Mouse (Mus musculus): ENCODE results near the gene Ergic3.

The Ergic3 gene

GRCm38 (mm10) chr2:156007888-156008532 is at the start of gene Ergic3, which contains the start of gene 6430550D23Rik:
TSS of gene Ergic3 (plus strand) at chr2:156008045.
TSS of gene 6430550D23Rik (minus strand) at chr2:156007977.
- DNase-seq (ENCODE audit: low spot score in 2 of 2): peak; percentile 99

DNA sequence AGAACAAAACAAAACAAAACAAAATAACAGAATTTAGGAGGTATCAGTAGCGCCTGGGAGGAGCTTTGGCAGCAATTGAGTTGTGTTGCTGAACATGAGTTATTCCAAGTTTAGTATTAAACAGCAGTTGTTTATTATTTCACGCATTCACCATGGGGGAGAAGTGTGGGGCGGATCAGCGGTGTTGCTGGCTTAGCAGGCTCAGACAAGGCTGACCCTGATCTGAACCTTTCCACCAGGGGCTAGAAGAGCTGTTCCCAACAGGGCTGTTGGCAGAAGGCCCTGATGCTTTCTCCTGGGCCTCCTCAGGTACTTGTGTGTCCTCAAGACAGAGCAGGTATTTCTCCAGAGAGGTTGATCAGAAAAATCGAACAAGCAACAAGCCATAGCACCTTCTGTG is 47.9 kb upstream of the Ergic3 start:
- no peak for DNase-seq (ENCODE audit: low spot score in 2 of 2)

GRCm38 (mm10) chr2:155961862-155962261 is 46.0 kb upstream of the Ergic3 start:
- no peak for DNase-seq (ENCODE audit: low spot score in 2 of 2)

- DNase-seq (ENCODE audit: low spot score in 2 of 2): no peak
These were observed 44.9 kb upstream of the Ergic3 start for GRCm38 (mm10) chr2:155962991-155963390.

DNA sequence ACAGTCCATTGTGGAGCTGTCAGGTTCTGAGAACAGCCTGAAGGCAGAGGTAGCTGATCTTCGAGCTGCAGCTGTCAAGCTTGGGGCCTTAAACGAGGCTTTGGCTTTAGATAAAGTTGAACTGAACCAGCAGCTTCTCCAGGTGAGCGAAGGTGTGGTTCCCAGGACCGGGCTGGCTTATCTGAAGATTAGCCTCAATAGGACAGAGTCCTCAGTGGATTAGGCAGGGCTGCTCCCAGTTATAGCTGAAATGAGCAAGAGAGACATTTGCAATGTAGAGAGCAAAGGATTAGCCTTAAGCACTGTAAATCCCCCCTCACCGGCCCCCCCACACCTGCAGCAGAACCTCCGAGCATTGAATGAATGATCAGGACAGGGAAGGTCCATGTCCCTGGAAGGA is 34.5 kb upstream of the Ergic3 start:
- DNase-seq (ENCODE audit: low spot score in 2 of 2): no peak

DNA sequence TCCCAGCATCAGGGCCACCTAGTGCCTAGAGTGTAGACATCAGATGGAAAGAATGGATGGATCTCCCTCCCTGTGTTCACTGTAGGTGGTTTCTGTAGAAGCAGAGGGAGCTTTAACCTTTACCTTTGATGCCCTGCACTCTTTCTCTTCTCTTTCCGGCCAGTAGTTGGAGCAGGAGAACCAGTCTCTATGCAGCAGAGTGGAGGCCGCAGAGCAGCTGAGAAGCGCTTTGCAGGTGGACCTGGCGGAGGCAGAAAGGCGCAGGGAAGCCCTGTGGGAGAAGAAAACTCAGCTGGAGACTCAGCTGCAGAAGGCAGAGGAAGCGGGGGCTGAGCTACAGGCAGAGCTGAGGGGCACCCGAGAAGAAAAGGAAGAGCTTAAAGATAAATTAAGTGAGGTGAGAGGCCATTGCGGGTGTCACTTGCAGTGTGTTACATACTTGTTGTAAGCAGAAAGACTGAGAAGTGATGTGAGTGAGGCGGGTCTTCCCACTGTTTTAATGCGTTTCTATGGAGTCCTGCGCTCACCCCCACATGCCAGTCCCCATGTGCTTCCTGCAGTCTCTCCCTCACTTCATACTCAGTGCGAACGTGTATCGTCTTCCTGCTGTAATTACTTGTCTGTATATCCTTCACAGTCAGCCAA is 33.6 kb upstream of the Ergic3 start:
- DNase-seq (ENCODE audit: low spot score in 2 of 2): no peak

- DNase-seq (ENCODE audit: low spot score in 2 of 2): peak in 1 of 2 experiments; percentile 14
These were observed 28.4 kb upstream of the Ergic3 start for GRCm38 (mm10) chr2:155979328-155979991.

DNA sequence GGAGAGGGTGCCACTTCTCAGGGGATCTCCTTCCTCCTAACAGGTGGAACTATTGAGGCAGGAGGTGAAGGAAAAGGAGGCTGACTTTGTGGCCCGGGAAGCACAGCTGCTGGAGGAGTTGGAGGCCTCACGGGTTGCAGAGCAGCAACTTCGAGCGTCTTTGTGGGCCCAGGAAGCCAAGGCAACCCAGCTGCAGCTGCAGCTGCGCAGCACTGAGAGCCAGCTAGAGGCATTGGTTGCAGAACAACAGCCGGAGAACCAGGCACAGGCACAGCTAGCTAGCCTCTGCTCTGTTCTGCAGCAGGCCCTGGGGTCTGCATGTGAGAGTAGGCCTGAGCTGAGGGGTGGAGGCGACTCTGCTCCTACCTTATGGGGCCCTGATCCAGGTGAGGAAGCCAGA is 22.1 kb upstream of the Ergic3 start:
- DNase-seq (ENCODE audit: low spot score in 2 of 2): no peak

DNA sequence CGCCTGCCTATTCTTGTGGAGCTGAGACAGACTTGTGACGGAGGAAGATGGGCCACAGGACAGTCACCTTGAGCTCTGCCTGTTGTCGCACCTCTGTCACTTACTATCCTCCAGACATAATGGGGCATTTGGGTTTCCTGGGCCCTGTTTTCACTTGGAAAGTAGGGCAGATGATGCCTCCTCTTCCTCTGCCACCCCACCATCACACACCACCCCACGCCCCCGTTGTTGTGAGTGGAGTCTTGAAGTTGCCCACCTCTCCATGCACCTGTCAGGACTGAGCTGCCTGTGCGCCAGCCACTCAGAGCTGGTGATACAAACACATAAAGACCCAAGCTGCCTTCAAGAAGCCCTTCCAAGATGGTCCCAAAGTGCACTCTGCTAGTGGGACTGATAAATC is 20.7 kb upstream of the Ergic3 start:
- no peak for DNase-seq (ENCODE audit: low spot score in 2 of 2)

- no peak for DNase-seq (ENCODE audit: low spot score in 2 of 2)
These were observed 18.8 kb upstream of the Ergic3 start for GRCm38 (mm10) chr2:155989085-155989484.

GRCm38 (mm10) chr2:155991151-155991550 is 16.7 kb upstream of the Ergic3 start:
- no peak for DNase-seq (ENCODE audit: low spot score in 2 of 2)

GRCm38 (mm10) chr2:155991863-155992321 is 16.0 kb upstream of the Ergic3 start:
- peak in 1 of 2 experiments; percentile 41 for DNase-seq (ENCODE audit: low spot score in 2 of 2)

GRCm38 (mm10) chr2:156005393-156005792 is 2.5 kb upstream of the Ergic3 start:
- no peak for DNase-seq (ENCODE audit: low spot score in 2 of 2)

DNA sequence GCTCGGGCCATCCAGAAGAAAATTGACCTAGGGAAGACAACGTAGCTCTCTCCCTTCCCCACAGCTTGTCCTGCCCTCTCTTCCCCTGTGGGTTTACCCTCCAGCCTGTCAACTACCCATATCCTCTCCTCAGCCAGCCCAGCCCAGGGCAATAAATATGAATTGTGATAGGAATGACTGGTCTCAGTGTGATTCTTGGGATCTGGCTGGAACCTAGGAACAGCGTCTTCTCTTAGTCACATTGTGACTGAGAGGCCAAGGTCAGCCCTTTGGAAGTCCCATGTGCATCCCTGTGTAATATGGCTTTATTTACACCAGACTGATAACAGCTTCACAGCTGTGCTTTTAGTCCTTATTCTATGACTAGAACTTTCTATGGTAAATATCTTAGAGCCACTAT is 10.3 kb downstream of the Ergic3 start:
- no peak for DNase-seq (ENCODE audit: low spot score in 2 of 2)

GRCm38 (mm10) chr2:156021219-156021618 is 13.4 kb downstream of the Ergic3 start:
- DNase-seq (ENCODE audit: low spot score in 2 of 2): no peak

DNA sequence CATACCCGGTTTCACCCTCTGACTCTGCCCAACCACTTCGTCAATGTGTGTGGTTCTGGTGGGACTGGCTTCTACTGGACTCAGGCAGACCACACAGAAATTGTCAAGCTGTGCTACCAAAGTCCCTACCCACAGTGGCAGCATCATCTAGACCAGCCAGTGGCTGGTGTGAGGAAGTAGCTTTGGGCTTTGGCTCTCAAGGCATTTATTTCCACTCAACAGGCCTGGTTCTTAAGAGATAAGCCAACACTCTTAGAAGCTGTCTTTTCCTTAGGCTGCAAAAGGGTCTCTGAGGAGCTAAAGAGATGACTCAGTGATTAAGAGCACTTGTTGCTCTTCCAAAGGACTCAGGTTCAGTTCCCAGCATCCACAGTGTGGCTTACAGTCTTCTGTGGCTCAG is 13.9 kb downstream of the Ergic3 start:
- no peak for DNase-seq (ENCODE audit: low spot score in 2 of 2)

- DNase-seq (ENCODE audit: low spot score in 2 of 2): no peak
These were observed 17.6 kb downstream of the Ergic3 start for GRCm38 (mm10) chr2:156025482-156025881.

DNA sequence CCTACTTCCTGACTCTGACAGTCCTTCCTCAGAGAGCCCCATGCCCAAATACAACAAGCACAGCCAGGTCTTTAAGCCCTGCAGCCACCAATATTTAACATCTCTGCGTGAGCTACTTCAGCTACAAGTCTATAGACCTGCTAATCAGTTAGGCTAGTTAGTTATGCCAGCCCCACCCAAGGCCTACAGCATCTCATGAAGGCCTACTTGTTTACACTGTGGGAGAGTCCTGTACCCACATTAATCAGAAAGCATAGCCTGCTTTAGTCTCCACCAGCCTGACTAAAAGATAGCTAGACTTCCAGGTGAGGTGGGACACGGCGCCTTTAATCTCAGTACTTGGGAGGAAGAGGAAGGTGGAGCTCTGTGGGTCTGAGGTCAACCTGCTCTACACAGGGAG is 31.5 kb downstream of the Ergic3 start:
- no peak for DNase-seq (ENCODE audit: low spot score in 2 of 2)

GRCm38 (mm10) chr2:156042903-156043302 is 35.1 kb downstream of the Ergic3 start:
- DNase-seq (ENCODE audit: low spot score in 2 of 2): no peak

DNA sequence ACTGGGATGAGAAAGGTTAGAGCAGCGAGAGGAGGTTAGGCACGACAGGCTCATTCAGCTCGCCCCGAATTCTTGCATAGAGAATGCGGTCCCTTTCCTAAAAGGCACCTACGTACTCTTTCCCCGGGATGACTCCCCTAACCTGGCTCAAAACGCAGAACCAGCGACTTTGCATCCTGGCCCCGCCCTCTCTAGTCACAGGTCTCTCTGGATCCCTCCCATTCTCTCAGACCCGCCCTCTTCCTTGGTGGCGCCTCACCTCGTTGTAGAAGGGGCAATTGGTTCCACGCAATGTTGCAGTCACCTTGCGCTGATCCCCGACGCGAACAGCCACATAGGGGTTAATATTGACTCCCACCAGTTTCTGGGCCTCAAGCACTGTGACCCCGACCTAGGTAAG is 40.1 kb downstream of the Ergic3 start:
- no peak for DNase-seq (ENCODE audit: low spot score in 2 of 2)

DNA sequence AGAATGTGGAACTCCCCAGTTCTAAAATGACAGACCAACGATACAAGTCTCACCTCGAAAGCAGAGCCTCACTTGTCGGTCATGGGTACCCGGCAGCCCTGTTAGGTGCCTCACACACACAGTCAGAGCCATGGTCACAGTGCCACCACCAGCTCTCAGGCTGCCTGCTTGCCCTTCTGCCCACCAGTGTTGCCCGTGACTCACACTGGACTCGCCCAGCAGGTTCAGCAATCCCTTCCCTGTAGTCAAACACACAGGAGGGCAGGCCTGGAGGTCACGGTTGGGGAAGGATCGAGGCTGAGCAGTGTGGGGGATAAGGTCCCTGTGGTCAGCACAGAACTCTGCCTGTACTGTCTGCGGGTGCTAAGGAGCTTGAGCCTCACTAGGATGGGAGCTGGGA is 45.0 kb downstream of the Ergic3 start, which contains the start of gene Fer1l4:
Fer1l4 (minus strand) TSS at position 132 of the 400 bp plus-strand sequence.
- DNase-seq (ENCODE audit: low spot score in 2 of 2): peak; percentile 72 to 84

DNA sequence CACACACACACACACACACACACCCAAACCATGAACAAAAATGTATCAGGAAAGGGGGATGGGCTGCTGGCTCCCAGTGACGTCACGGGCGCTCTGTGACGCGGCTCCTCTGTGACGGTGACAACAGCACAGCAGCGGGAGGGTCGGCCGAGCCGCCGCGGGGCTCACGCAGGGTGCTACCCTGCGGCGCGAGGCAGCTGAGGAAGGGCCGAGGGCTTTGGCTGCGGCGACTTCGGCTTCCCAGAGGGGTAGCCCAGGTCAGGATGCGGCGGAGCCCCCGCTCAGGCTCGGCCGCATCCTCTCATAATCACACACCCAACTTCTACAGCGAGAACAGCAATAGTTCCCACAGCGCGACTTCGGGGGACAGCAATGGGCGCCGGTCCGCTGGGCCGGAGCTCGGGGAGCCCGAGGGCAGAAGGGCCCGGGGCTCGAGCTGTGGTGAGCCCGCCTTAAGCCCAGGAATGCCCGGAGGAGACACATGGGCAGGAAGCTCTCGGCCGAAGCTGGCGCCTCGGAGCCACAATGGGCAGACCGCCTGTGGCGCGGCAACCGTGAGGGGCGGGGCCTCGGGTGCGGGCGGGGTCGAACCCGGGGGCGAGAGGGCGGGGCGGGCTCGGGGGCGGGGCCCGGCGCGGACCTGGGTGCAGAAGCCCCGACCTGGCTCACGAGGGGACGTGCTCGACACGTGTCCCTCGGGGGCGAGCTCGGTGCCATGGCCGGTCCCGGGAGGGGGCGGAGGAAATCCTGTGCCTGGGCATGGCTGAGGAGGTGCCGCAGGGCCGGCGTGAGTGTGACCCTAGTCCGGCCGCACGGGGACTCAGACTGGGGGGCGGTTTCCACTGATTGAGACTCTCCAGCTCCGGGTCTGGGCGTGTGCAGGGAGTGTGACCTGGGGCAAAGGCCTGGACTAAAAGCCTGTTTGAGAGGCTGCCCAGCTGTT is 57.5 kb downstream of the Ergic3 start, which contains the start of gene Spag4:
Spag4 (plus strand) TSS at position 77 of the 943 bp plus-strand sequence.
- DNase-seq (ENCODE audit: low spot score in 2 of 2): peak; percentile 60 to 74

All from urinary bladder, postnatal 36 days (tissue).